Mouse (Mus musculus) left cerebral cortex, adult 18-20 months (tissue): Measurements from ENCODE around the gene Nmur1. TPM values are rescaled to one million over a fixed set of nuclear protein-coding genes. Genes with fewer than 3 reads are reported as not detected.
"Not testable (repeated sequence)": the region's sequence is repeated elsewhere in the genome, so short reads cannot be mapped to it uniquely, and the experiment has no call there.

Experiments used
- DNase-seq, 2 experiments: peaks; one replicate each; pipeline ENCODE4 v3.0.0; 2021 to 2022; ENCODE audit warnings: low spot score in 2 of 2, mixed read lengths in 1 of 2
- long read RNA-seq, 2 experiments: library from polyadenylated mRNA; stranded (forward); transcript quantifications; one replicate each; pipeline ENCODE4 v2.0.0; 2021
- total RNA-seq, 2 experiments: library from RNA; stranded (reverse); gene quantifications; 2 replicates each; pipeline ENCODE4 v1.2.3; 2021

Gene Nmur1
- total RNA-seq, result not detected
- long read RNA-seq, experiment 1, result 0 reads
- long read RNA-seq, experiment 2, partial matches to known transcripts, result 0 of 1 reads
- long read RNA-seq, experiment 2, other reads (novel, unspliced or antisense), result 1 of 1 reads

- DNase-seq, result no peak
These were observed at the start of gene Nmur1, which contains the start of gene Tex44 for GRCm38 (mm10) chr1:86426128-86426527. TSS of gene Nmur1 (minus strand) at chr1:86426228. TSS of gene Tex44 (plus strand) at chr1:86426329.

GRCm38 (mm10) chr1:86473109-86473760 lies 47.2 kb upstream of the Nmur1 start:
- no peak for DNase-seq

- peak; percentile 33 to 49 for DNase-seq
These were observed 46.3 kb upstream of the Nmur1 start for GRCm38 (mm10) chr1:86472197-86472952.

- DNase-seq, result not testable (repeated sequence)
These were observed 45.5 kb upstream of the Nmur1 start for GRCm38 (mm10) chr1:86471504-86471961.

GRCm38 (mm10) chr1:86470519-86471181 lies 44.6 kb upstream of the Nmur1 start:
- peak; percentile 57 to 60 for DNase-seq

- no peak for DNase-seq
These were observed 43.8 kb upstream of the Nmur1 start for GRCm38 (mm10) chr1:86469876-86470275.

- no peak for DNase-seq
These were observed 41.4 kb upstream of the Nmur1 start for GRCm38 (mm10) chr1:86467416-86467815.

- DNase-seq, result no peak
These were observed 38.8 kb upstream of the Nmur1 start for GRCm38 (mm10) chr1:86464875-86465224.

- no peak for DNase-seq
These were observed 38.3 kb upstream of the Nmur1 start for GRCm38 (mm10) chr1:86464223-86464874.

GRCm38 (mm10) chr1:86459371-86459770 lies 33.3 kb upstream of the Nmur1 start:
- DNase-seq, result no peak

- DNase-seq, result no peak
These were observed 31.0 kb upstream of the Nmur1 start for GRCm38 (mm10) chr1:86456892-86457581.

- no peak for DNase-seq
These were observed 26.7 kb upstream of the Nmur1 start for GRCm38 (mm10) chr1:86452713-86453112.

GRCm38 (mm10) chr1:86449966-86450365 lies 23.9 kb upstream of the Nmur1 start:
- DNase-seq, result no peak

GRCm38 (mm10) chr1:86448272-86448671 lies 22.2 kb upstream of the Nmur1 start:
- DNase-seq, result no peak

GRCm38 (mm10) chr1:86447596-86448171 lies 21.7 kb upstream of the Nmur1 start:
- DNase-seq, result no peak

- no peak for DNase-seq
These were observed 17.6 kb upstream of the Nmur1 start for GRCm38 (mm10) chr1:86443386-86444172.

GRCm38 (mm10) chr1:86442832-86443231 lies 16.8 kb upstream of the Nmur1 start:
- DNase-seq, result peak; percentile 36 to 50

GRCm38 (mm10) chr1:86441980-86442831 lies 16.2 kb upstream of the Nmur1 start:
- peak; percentile 85 to 92 for DNase-seq

- no peak for DNase-seq
These were observed 15.6 kb upstream of the Nmur1 start for GRCm38 (mm10) chr1:86441724-86441979.
